Mouse (Mus musculus) E14TG2a.4 (cell line): ENCODE data around the gene Dnajc12.
"Not testable (repeated sequence)": the region's sequence is repeated elsewhere in the genome, so short reads cannot be mapped to it uniquely, and the experiment has no call there.

Experiments used
- H3K27me3 ChIP-seq: 2 replicates; pipeline ENCODE4 v1.6.1; 2014; ENCODE audit warnings: low read length, control low read depth; ENCODE audit not compliant: insufficient read depth
- H3K36me3 ChIP-seq: 2 replicates; pipeline ENCODE4 v1.6.1; 2014; ENCODE audit warnings: low read length, control low read depth; ENCODE audit not compliant: insufficient read depth
- H3K4me1 ChIP-seq: replicated peaks from 2 replicates; pipeline ENCODE4 v1.6.1; 2014; ENCODE audit warnings: low read depth, low read length, control low read depth
- H3K4me3 ChIP-seq: replicated peaks from 2 replicates; pipeline ENCODE4 v1.5.1; 2014; ENCODE audit warnings: mild to moderate bottlenecking, low read length
- H3K9me3 ChIP-seq: 2 replicates; pipeline ENCODE4 v1.6.1; 2014; ENCODE audit warnings: low read length, control low read depth
- CTCF ChIP-seq: conservative IDR thresholded peaks from 2 replicates; pipeline ENCODE4 v1.5.1; 2014; ENCODE audit warnings: low read length
- NANOG ChIP-seq: IDR thresholded peaks from 2 replicates; pipeline ENCODE4 v1.6.1; 2014; ENCODE audit warnings: borderline replicate concordance, low read length, mixed read lengths
- POU5F1 ChIP-seq: IDR thresholded peaks from 2 replicates; pipeline ENCODE4 v1.6.1; 2014; ENCODE audit warnings: low read length, borderline replicate concordance

The Dnajc12 gene

GRCm38 (mm10) chr10:63403636-63404035 is 21.4 kb downstream of the Dnajc12 start:
- Histone ChIP-seq H3K27me3 (no peaks in the 10 kb centered on the region), H3K4me1 (no peaks in the 10 kb centered on the region), H3K4me3 (no peak overlapping the region), H3K36me3 (no peaks in the 10 kb centered on the region), H3K9me3 (no peaks in the 10 kb centered on the region)
- no peak for TF ChIP-seq POU5F1
- TF ChIP-seq NANOG: no peak
- no peak for TF ChIP-seq CTCF

GRCm38 (mm10) chr10:63410162-63410956 is 28.1 kb downstream of the Dnajc12 start:
- Histone ChIP-seq H3K4me3 (no peak overlapping the region), H3K27me3 (no peaks in the 10 kb centered on the region), H3K9me3 (no peaks in the 10 kb centered on the region), H3K36me3 (no peaks in the 10 kb centered on the region), H3K4me1 (peaks cover 2% of the 10 kb centered on the region)
- no peak for TF ChIP-seq NANOG
- TF ChIP-seq POU5F1: no peak
- no peak for TF ChIP-seq CTCF

- H3K27me3 ChIP-seq, H3K4me3 ChIP-seq, H3K4me1 ChIP-seq, H3K9me3 ChIP-seq, H3K36me3 ChIP-seq: not testable (repeated sequence)
These were observed 29.4 kb downstream of the Dnajc12 start for GRCm38 (mm10) chr10:63411674-63412073.

GRCm38 (mm10) chr10:63412756-63413155 is 30.5 kb downstream of the Dnajc12 start:
- Histone ChIP-seq H3K9me3 (no peaks in the 10 kb centered on the region), H3K27me3 (no peaks in the 10 kb centered on the region)
- TF ChIP-seq CTCF (no peak), NANOG (no peak), POU5F1 (no peak)

GRCm38 (mm10) chr10:63415287-63415686 is 33.0 kb downstream of the Dnajc12 start:
- Histone ChIP-seq H3K9me3 (no peaks in the 10 kb centered on the region), H3K4me3 (no peak overlapping the region), H3K36me3 (no peaks in the 10 kb centered on the region), H3K4me1 (peaks cover 10% of the 10 kb centered on the region), H3K27me3 (no peaks in the 10 kb centered on the region)
- no peak for TF ChIP-seq POU5F1
- TF ChIP-seq CTCF: no peak
- no peak for TF ChIP-seq NANOG

More at GRCm38 (mm10) chr10:63412756-63413155, 30.5 kb downstream of the Dnajc12 start:
- Histone ChIP-seq H3K4me1 (peaks cover 12% of the 10 kb centered on the region), H3K36me3 (no peaks in the 10 kb centered on the region), H3K4me3 (no peak overlapping the region)

GRCm38 (mm10) chr10:63415850-63416249 is 33.6 kb downstream of the Dnajc12 start:
- peaks cover 10% of the 10 kb centered on the region for H3K4me1 ChIP-seq
- H3K27me3 ChIP-seq: no peaks in the 10 kb centered on the region
- no peaks in the 10 kb centered on the region for H3K9me3 ChIP-seq
- TF ChIP-seq NANOG (no peak), POU5F1 (no peak), CTCF (no peak)
- no peak overlapping the region for H3K4me3 ChIP-seq
- no peaks in the 10 kb centered on the region for H3K36me3 ChIP-seq

- TF ChIP-seq NANOG (no peak), POU5F1 (no peak), CTCF (no peak)
- Histone ChIP-seq H3K4me3 (no peak overlapping the region), H3K36me3 (no peaks in the 10 kb centered on the region), H3K9me3 (no peaks in the 10 kb centered on the region), H3K27me3 (no peaks in the 10 kb centered on the region), H3K4me1 (peaks cover 13% of the 10 kb centered on the region)
These were observed 34.8 kb downstream of the Dnajc12 start for GRCm38 (mm10) chr10:63417061-63417460.

- H3K36me3 ChIP-seq: no peaks in the 10 kb centered on the region
- peak; percentile 88 for TF ChIP-seq CTCF
- TF ChIP-seq NANOG: no peak
- 0 out of 2 replicates have a peak within 1 kb of the TSS, but pooled peaks have one; percentile 29 for H3K4me3 ChIP-seq
- no peaks in the 10 kb centered on the region for H3K9me3 ChIP-seq
- H3K4me1 ChIP-seq: peaks cover 34% of the 10 kb centered on the region
- no peaks in the 10 kb centered on the region for H3K27me3 ChIP-seq
These were observed 39.8 kb downstream of the Dnajc12 start, which contains the start of gene Gm7075 for GRCm38 (mm10) chr10:63421739-63422735. TSS of gene Gm7075 (minus strand) at chr10:63421789.
